Mouse (Mus musculus) cerebellum, adult 9-11 months (tissue): Measurements from ENCODE around the gene Vmn2r124.
"Not testable (repeated sequence)": the region's sequence is repeated elsewhere in the genome, so short reads cannot be mapped to it uniquely, and the experiment has no call there.

Experiments used
- DNase-seq: peaks from one replicate; pipeline ENCODE4 v3.0.0; 2022

Vmn2r124 gene

GRCm38 (mm10) chr17:18049124-18049523 lies at the start of gene Vmn2r124:
TSS of gene Vmn2r124 (plus strand) at chr17:18049424.
- DNase-seq, result no peak

GRCm38 (mm10) chr17:18004752-18005151 lies 44.5 kb upstream of the Vmn2r124 start:
- no peak for DNase-seq

- no peak for DNase-seq
Observed at GRCm38 (mm10) chr17:18021433-18021832, 27.8 kb upstream of the Vmn2r124 start, which contains the start of gene Fpr-rs4. TSS of gene Fpr-rs4 (plus strand) at chr17:18021733.

- not testable (repeated sequence) for DNase-seq
Observed at GRCm38 (mm10) chr17:18084716-18085115, 35.5 kb downstream of the Vmn2r124 start, which contains the start of gene Vmn2r91. TSS of gene Vmn2r91 (plus strand) at chr17:18085016.

- not testable (repeated sequence) for DNase-seq
Observed at GRCm38 (mm10) chr17:18095626-18096025, 46.4 kb downstream of the Vmn2r124 start.

- not testable (repeated sequence) for DNase-seq
Observed at GRCm38 (mm10) chr17:18102265-18102664, 53.0 kb downstream of the Vmn2r124 start.
